Mouse (Mus musculus): ENCODE data around the gene Hmcn1. TPM values are rescaled to one million over a fixed set of nuclear protein-coding genes. Genes with fewer than 3 reads are reported as not detected.

Gene Hmcn1
- polyA plus RNA-seq, 1 experiment: not detected

DNA sequence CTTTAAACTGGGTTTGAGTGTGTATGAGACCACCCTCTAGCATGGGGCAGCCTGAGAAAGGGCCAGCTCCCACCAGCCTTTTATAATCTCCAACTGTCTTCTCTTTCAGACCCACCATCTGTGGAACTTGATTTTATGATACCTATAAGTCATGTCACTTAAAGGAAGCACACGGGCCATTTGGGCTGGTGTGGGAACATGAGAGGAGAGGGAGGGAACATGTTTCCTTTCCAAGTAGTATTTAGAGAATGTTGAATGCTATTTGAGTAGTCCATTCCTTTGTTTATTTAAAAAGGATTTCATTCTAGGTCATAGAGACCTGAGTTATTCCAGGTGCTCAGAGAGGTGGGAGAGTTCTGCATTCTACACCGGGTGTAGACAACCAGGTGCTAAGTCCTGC is 1.4 kb upstream of the Hmcn1 start:
- TF ChIP-seq POLR2A (IDR thresholded peaks at IDR 0.05; ENCODE audit: borderline replicate concordance, low read depth, low read length): no peak
- no peak for TF ChIP-seq CTCF (IDR thresholded peaks at IDR 0.05; ENCODE audit: low read depth, low read length)
- H3K4me3 ChIP-seq (ENCODE audit: insufficient read depth, low read length): no peak overlapping the region
- H3K27ac ChIP-seq (ENCODE audit: insufficient read depth, low read depth, low read length): no peak overlapping the region
- H3K4me1 ChIP-seq (ENCODE audit: control insufficient read depth, insufficient read depth, low read length): no peaks in the 10 kb centered on the region; the same call in 1 of the 2 replicates

DNA sequence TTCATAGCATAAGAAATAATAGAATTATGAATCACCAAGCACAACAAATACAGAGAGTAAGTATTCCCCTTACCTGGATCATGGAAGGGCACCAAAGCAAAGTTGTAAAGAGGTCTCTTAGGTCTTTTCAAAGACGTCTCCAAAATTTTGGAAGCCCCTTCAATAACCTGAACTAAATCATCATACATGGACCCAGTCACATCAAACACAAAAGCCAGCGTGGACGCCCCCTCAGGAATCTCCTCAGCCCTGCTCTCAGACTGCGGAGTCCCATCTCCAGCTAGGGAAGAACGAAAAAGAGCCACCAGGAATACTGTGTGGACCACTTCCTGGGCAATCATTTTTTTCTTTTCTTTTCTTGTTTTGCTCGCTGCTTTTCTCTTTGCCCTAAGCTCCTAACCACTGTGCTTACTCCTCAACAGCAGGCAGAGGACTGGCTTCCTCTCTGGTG is 499 bp downstream of the Hmcn1 start:
- Histone ChIP-seq H3K4me1 (ENCODE audit: control insufficient read depth, insufficient read depth, low read length) (no peaks in the 10 kb centered on the region; the same call in 1 of the 2 replicates), H3K4me3 (ENCODE audit: insufficient read depth, low read length) (peak overlapping the region; percentile 36), H3K27ac (ENCODE audit: insufficient read depth, low read depth, low read length) (no peak overlapping the region)
- no peak for TF ChIP-seq POLR2A (IDR thresholded peaks at IDR 0.05; ENCODE audit: borderline replicate concordance, low read depth, low read length)
- no peak for TF ChIP-seq CTCF (IDR thresholded peaks at IDR 0.05; ENCODE audit: low read depth, low read length)

DNA sequence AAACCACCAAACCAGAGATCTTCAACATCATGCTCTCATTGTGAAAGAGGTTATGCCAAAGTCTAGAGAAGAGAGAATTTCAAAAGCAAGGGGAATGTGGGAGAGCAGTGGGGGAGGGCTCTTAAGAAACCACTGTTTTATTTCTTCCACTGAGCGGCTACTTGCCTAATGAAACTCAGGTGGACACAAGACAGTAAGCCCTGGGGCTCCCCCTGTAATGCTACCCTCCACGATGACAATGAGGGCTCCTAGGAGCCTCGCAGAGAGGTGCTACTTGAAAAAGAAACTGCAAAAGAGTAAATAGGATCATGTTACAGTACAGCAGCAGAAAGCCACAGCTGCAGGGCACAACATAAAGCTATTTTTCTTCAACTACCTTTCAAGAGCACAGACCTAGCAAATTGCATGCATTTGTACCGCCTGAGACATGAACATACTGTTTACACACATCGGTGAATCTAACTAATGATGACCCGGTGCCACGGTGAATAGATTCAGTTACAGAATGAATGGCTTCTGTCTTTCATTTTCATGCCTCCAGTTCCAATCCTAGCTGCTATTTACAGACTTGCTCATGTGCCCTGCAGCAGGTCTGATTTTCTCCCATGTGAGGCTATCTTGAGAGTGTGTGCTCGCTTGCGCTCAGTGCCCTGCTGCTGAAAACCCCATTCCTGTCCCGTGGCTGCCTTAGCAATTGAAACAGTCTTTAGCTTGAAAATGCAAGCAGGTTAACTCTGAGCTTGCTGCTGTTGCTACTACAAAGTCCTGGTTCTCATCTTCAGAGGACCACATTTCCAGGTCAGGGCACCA is 1.3 kb downstream of the Hmcn1 start:
- TF ChIP-seq POLR2A (IDR thresholded peaks at IDR 0.05; ENCODE audit: borderline replicate concordance, low read depth, low read length) (no peak), CTCF (IDR thresholded peaks at IDR 0.05; ENCODE audit: low read depth, low read length) (no peak)
- Histone ChIP-seq H3K4me3 (ENCODE audit: insufficient read depth, low read length) (peak overlapping the region; percentile 33; the same call in 1 of the 2 replicates), H3K27ac (ENCODE audit: insufficient read depth, low read depth, low read length) (no peak overlapping the region), H3K4me1 (ENCODE audit: control insufficient read depth, insufficient read depth, low read length) (no peaks in the 10 kb centered on the region; the same call in 1 of the 2 replicates)

DNA sequence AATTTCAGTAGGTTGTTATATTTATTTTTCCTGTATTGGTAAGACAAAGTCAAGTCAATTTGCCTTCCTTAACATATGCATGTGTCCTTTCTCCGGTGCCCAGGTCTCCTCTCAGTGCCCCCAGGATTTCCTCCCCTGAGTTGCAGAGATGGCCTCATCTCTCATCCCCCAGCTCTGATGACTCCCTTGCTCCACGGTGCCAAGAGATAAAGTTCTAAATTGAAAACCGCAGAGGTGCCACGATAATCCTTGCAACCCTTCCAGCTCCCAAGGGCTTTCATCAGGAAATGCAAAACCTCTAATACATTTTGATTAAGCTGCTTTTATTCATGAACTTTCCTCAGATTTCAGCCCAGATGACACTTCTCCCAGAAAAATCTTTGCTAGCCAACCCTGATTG is 8.3 kb downstream of the Hmcn1 start:
- Histone ChIP-seq H3K4me1 (ENCODE audit: control insufficient read depth, insufficient read depth, low read length) (no peaks in the 10 kb centered on the region), H3K4me3 (ENCODE audit: insufficient read depth, low read length) (no peak overlapping the region), H3K27ac (ENCODE audit: insufficient read depth, low read depth, low read length) (no peak overlapping the region)
- no peak for TF ChIP-seq POLR2A (IDR thresholded peaks at IDR 0.05; ENCODE audit: borderline replicate concordance, low read depth, low read length)
- TF ChIP-seq CTCF (IDR thresholded peaks at IDR 0.05; ENCODE audit: low read depth, low read length): no peak

DNA sequence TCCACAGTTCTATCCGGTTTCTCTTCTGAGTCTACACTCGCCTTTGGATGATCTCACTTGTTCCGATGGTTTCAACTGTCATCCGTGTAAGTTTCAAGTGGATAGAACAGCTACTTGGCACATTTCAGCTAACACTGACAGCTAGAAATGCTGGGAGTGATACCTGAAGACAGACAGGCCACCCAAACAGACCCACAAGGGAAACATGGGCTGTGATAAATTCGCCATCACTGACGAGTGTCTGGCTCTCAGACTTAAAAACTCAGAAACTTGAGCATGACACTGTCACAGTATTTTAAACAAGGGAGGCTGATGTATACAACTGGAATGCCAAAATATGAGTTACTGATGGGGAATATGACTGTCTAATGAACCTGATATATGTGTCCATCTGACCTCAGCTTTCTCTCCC is 9.1 kb downstream of the Hmcn1 start:
- TF ChIP-seq CTCF (IDR thresholded peaks at IDR 0.05; ENCODE audit: low read depth, low read length): no peak
- Histone ChIP-seq H3K4me3 (ENCODE audit: insufficient read depth, low read length) (no peak overlapping the region), H3K4me1 (ENCODE audit: control insufficient read depth, insufficient read depth, low read length) (no peaks in the 10 kb centered on the region), H3K27ac (ENCODE audit: insufficient read depth, low read depth, low read length) (no peak overlapping the region)

DNA sequence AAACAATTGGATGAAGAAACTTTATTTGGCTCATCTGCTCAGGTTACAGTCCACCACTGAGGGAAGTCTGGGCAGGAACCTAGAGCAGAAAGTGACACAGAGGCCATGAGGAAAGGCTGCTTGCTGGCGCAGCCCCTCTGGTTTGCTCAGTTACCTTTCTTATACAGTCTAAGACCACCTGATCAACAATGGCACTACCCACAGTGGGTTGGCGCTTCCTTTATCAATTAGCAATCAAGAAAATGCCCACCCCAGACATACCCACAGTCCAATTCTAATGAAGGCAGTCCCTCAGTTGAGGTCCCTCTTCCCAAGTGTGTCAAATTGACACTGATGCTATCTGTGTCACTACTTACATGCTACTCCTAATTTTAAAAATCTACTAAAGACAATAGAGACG is 14.6 kb downstream of the Hmcn1 start:
- no peak overlapping the region for H3K27ac ChIP-seq (ENCODE audit: insufficient read depth, low read depth, low read length)
- H3K4me3 ChIP-seq (ENCODE audit: insufficient read depth, low read length): no peak overlapping the region
- TF ChIP-seq POLR2A (IDR thresholded peaks at IDR 0.05; ENCODE audit: borderline replicate concordance, low read depth, low read length) (no peak), CTCF (IDR thresholded peaks at IDR 0.05; ENCODE audit: low read depth, low read length) (no peak)
- no peaks in the 10 kb centered on the region for H3K4me1 ChIP-seq (ENCODE audit: control insufficient read depth, insufficient read depth, low read length)

DNA sequence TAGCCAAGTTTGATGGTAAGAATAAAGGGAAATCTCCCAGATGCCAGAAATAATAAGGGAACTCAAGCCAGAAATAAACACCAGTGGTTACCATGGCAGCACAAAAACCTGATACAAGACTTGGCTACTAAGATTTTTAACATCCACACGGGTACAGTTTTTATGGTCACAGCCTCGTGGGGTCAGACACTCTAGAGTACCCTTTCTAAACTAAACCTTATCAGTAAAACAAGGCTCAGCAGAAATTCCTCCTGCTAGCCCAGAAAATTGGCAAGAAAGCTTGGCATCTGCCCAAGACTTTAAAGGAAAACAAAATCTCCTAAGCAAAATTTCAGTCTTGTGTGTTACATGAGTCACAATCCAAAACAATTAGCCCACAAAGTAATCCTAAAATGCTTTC is 17.0 kb downstream of the Hmcn1 start:
- no peak overlapping the region for H3K4me3 ChIP-seq (ENCODE audit: insufficient read depth, low read length)
- H3K4me1 ChIP-seq (ENCODE audit: control insufficient read depth, insufficient read depth, low read length): no peaks in the 10 kb centered on the region
- H3K27ac ChIP-seq (ENCODE audit: insufficient read depth, low read depth, low read length): no peak overlapping the region
- TF ChIP-seq CTCF (IDR thresholded peaks at IDR 0.05; ENCODE audit: low read depth, low read length) (no peak), POLR2A (IDR thresholded peaks at IDR 0.05; ENCODE audit: borderline replicate concordance, low read depth, low read length) (no peak)

DNA sequence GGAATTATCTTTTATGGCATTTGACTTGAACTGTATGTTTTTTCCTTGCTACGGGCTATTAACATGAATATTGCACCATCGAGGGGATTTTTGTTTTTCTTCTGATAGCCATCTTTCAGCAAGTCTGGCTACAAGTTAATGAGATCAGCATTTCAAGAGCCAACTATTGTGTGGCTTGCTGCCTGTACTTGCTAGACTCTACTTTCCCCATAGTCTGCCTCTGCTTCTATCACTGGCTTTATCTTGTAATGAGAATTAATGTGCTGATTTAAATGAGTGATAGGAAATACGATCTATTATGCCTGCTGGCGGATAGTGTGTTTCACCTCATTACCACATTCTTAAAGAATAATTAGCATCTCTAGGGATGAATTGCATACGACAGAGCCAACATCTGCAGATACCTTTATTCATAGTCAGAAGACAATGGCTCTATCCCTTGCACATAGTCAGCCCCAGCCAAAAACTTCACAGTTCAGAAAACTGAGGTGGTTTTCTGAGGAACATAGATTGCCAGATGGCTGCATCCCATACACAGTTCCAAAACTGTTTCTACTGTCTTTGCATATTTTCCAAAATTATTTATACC is 33.7 kb downstream of the Hmcn1 start:
- Histone ChIP-seq H3K27ac (ENCODE audit: insufficient read depth, low read depth, low read length) (no peak overlapping the region), H3K4me1 (ENCODE audit: control insufficient read depth, insufficient read depth, low read length) (peaks cover 4% of the 10 kb centered on the region)
- TF ChIP-seq POLR2A (IDR thresholded peaks at IDR 0.05; ENCODE audit: borderline replicate concordance, low read depth, low read length) (no peak), CTCF (IDR thresholded peaks at IDR 0.05; ENCODE audit: low read depth, low read length) (no peak)

DNA sequence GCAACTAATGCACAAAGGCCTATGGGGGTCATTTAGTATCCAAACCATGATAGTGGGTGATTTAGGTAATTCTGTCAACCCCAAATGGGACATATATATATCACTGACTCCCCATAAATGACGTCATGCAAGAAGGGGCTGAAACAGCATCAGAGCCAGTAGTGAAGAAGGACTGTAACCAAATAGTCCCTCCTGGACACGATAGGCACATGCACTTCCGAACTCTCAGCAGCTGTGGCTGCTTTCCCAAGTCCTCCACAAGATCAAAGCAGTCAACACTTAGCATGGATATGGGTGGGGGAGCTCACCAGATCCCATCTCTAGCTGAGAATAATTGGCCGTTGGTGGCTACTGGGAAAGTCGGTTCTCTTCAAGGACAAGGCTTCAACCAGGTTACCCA is 42.2 kb downstream of the Hmcn1 start:
- TF ChIP-seq CTCF (IDR thresholded peaks at IDR 0.05; ENCODE audit: low read depth, low read length) (no peak), POLR2A (IDR thresholded peaks at IDR 0.05; ENCODE audit: borderline replicate concordance, low read depth, low read length) (no peak)
- Histone ChIP-seq H3K27ac (ENCODE audit: insufficient read depth, low read depth, low read length) (no peak overlapping the region), H3K4me1 (ENCODE audit: control insufficient read depth, insufficient read depth, low read length) (no peaks in the 10 kb centered on the region), H3K4me3 (ENCODE audit: insufficient read depth, low read length) (no peak overlapping the region)

More for the DNA sequence above, 33.7 kb downstream of the Hmcn1 start:
- no peak overlapping the region for H3K4me3 ChIP-seq (ENCODE audit: insufficient read depth, low read length)

DNA sequence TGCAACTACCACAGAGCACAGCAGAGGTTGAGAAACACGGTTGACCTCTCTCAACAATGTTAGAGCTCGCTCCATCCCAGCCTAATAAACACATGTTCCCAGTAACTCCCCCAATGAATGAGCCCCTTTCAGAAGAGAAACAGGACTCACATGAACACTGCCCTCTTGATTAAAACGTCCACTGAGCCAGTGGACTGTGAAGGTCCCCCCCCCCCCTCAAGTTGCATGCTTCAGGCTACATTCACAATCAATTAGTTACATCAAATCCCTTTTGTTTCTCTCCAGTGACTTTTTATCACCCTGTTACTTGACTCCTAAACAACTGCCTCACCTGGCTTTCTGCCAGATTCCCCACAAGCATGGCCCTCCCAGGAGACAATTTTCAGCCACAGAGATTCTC is 43.2 kb downstream of the Hmcn1 start:
- no peak overlapping the region for H3K27ac ChIP-seq (ENCODE audit: insufficient read depth, low read depth, low read length)
- H3K4me3 ChIP-seq (ENCODE audit: insufficient read depth, low read length): no peak overlapping the region
- TF ChIP-seq POLR2A (IDR thresholded peaks at IDR 0.05; ENCODE audit: borderline replicate concordance, low read depth, low read length) (no peak), CTCF (IDR thresholded peaks at IDR 0.05; ENCODE audit: low read depth, low read length) (no peak)
- no peaks in the 10 kb centered on the region for H3K4me1 ChIP-seq (ENCODE audit: control insufficient read depth, insufficient read depth, low read length)

Data from bone marrow macrophage, adult 2 months (primary cell).